Mouse (Mus musculus) 416B (cell line): ENCODE measurements around the gene Sympk.

ENCODE experiments used
- DNase-seq: peaks from one replicate; pipeline ENCODE4 v3.0.0; 2011; ENCODE audit warnings: low read depth

Gene Sympk

GRCm38 (mm10) chr7:19024096-19024506 is at the start of gene Sympk:
TSS of gene Sympk (plus strand) at chr7:19024377.
- peak; percentile 93 for DNase-seq

- peak; percentile 57 for DNase-seq
Measured at GRCm38 (mm10) chr7:18978381-18978780, 45.8 kb upstream of the Sympk start.

DNA sequence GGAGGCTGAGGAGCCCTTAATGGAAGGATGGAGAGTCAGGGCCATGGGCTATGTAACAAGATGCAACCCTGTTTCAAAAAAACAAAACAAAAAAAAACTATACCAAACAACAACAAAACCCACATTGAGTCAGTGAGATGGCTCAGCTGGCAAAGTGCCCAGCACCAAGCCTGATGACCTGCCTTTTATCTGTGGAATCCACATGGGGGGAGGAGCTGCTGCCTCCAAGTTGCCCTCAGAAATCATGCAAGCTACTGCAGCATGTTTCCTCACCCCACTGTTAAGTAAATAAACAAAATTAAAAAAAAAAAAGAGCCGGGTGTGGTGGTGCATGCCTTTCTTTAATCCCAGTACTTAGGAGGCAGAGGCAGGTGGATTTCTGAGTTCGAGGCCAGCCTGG is 37.7 kb upstream of the Sympk start:
- DNase-seq = peak; percentile 62

DNA sequence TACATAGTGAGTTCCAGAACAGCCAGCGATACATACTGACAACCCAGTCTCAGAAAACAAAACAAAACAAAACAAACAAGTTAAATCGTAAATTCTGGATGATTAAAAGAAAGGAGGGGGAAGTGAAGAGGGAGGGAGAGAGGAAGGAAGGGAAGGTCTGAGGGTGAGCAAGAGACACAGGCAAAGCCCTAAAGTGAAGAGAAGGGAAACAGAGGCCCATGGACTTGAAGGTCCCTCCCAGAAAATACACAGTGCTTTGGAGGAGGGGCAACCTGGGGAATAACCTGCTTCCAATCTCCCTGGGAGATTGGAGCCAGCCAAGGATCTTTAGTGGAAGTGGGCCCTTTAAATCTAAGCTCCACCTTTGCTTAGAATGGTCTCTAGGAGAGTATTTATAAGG is 37.1 kb upstream of the Sympk start, which contains the start of gene Nanos2:
Nanos2 (plus strand) TSS at position 301 of the 400 bp plus-strand sequence.
- DNase-seq = no peak

DNA sequence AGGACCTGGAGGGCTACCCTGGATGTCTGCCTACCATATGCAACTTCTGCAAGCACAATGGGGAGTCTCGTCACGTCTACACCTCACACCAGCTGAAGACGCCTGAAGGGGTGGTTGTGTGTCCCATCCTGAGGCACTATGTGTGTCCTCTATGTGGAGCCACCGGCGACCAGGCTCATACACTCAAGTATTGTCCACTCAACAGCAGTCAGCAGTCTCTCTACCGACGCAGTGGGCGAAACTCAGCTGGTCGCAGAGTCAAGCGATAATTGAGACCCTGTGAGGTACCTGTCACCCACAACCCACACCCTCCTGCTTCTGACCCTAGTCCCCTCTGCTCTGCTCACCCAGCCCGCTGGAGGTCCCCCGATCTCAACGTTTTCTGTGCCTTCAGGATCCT is 36.4 kb upstream of the Sympk start:
- no peak for DNase-seq

DNA sequence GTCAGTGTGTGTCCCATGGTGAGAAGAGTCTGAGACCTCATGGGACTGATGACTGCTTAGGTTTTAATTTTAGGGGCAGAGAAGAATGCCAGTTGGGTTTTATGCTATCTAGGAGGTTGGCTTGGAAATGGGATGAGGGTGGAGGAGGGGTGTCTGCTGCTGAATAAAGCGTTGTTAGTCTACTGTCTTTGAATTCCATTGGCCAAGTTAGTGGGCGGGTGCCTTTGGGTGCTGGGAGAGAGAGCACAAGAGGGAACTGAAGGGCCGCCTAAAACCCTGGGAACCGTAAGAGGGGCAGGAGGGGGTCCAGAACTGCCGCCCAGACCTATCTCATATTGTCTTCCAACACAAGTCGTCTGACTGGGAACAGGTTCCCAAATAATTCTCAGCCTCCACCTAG is 35.4 kb upstream of the Sympk start:
- no peak for DNase-seq

DNA sequence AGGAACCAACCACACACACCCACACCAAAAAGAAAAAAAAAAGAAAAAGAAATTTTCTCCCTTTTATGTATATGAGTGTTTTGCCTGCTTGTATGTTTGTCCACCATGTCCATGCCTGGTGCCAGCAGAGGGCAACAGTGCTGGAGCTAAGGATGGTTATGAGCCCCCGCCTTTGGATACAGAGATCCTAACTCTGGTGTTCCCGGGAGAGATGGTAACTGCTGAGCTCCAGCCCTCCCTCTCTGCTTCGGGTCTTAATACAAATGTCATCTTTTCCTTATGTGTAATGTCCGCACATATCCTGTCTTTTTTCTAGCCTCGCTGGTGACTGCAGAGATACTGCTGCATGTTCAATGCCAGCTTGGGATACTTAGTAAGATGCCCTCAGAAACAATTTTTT is 34.2 kb upstream of the Sympk start:
- peak; percentile 18 for DNase-seq

- DNase-seq = peak; percentile 100
Measured at GRCm38 (mm10) chr7:18990601-18991295, 33.4 kb upstream of the Sympk start, which contains the start of gene Mypop. TSS of gene Mypop (plus strand) at chr7:18991245.

GRCm38 (mm10) chr7:18991660-18992293 is 32.4 kb upstream of the Sympk start:
- no peak for DNase-seq

GRCm38 (mm10) chr7:18992294-18992675 is 31.9 kb upstream of the Sympk start:
- no peak for DNase-seq

- DNase-seq = no peak
Measured at GRCm38 (mm10) chr7:18993036-18993435, 31.1 kb upstream of the Sympk start.

GRCm38 (mm10) chr7:18998835-18999234 is 25.3 kb upstream of the Sympk start:
- peak; percentile 15 for DNase-seq

DNA sequence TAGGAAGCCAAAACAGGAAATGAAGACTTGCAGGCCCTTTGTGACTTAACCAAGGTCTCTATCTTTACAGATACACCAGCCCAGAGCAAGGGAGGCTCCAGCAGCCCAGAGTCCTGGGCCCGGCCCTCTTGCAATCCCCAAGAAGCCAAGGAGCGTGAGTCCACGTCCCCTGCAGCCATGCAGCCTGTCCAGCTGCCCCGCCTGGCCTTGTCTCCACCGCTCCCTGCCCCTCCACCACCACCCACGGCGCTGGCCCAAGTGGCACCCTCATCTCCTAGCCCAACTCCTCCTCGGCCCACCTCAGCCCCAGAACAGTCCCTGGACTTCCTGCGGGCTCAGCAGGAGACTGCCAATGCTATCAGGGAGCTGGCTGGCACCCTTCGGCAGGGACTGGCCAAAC is 23.8 kb upstream of the Sympk start:
- DNase-seq = no peak

DNA sequence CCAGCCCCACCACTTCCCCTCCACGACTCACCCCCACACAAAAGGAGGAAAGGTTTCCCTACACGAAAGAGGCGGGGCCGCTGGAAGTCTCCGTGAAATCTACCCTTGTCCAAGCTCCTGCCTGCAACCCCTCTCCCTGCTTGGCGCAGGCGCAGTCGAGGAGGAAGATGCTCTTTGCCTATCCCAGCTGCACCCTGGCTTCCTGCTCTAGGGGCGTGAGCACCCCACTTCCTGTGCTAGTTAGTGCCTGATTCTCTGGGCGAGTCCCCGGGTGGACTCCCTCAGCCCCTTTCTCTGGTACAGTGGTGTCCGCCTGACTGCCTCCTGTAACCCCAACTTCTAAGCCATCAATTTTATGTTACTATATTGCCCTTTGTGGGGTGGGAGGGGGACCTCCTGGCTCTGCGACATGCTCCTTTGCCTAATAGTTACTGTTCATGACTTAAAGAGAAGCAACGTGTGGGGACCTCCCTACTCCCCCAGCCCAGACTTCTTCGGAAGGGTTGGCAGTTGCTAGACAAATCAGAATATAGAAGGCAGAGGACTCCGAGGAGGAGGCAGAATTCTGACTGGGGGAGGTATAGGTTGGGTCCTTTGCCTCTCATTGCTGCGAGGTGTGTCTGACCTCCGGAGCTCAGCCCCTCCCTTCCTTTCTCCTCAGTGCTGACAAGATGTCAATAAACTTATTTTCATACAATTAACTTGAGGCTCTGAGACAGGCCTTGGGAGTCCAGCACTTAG is 22.9 kb upstream of the Sympk start:
- peak; percentile 81 for DNase-seq

DNA sequence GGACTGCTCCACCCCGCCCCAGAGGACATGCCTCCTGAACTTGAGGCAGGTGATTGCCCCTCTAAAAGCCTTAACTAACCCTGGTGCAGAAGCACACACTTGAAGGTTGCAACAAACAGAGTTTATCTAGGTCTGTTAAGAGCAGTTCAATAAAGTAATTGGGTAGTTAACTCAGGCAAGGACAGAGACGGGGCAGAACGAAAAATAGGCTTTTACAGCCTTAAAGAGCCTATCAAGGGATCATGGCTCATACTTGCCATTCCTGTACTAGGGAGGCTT is 22.4 kb upstream of the Sympk start:
- no peak for DNase-seq

DNA sequence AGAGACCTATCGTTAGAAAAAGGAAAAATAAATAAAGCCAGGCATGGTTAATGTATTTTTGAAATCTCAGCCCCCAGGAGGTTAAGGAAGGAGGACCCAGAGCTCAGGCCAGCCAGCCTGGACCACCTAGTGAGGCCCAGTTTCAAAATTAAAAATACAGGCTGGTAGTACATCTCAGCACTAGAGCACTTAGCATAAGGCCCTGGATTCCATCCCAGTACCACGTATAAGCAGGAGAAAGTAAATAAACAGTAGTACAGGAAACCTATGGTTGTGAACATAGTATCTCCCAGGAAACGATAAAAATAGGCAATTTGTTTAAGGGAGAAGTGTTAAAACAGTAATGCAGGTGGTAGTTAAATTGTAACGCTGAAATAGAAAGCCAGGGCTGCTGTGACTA is 22.1 kb upstream of the Sympk start:
- DNase-seq = peak; percentile 12

GRCm38 (mm10) chr7:19002848-19003498 is 21.2 kb upstream of the Sympk start:
- DNase-seq = peak; percentile 97

DNA sequence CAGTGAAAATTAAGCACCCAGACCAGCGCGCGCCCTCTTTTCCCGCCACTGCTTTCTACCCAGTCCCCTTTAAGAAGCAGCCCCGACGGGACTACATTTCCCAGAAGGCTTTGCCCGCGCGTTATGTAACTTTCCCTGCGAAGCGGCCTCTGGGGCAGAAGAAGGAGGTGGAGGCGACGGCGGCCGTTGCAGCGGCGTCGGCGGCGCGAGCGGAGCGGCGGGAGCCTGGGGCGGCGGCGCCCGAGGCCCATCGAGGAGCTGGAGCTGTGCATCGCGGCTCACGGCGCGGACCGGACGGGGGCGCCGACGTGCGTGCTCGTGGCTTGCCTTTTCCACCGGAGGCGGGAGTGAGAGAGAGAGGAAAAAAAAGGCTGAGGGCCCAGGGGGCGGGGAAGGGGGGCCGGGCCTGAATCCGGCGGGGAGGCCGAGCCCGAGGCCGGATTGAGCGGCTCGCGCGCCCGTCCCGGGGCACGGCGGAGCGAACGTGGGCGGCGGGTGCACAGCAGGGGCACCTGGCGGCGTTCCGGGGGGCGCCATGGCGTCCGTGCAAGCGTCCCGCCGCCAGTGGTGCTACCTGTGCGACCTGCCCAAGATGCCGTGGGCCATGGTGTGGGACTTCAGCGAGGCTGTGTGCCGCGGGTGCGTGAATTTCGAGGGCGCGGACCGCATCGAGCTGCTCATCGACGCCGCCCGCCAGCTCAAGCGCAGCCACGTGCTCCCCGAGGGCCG is 20.1 kb upstream of the Sympk start, which contains the start of gene Irf2bp1:
Irf2bp1 (plus strand) TSS at position 143 of the 729 bp plus-strand sequence.
- peak; percentile 95 for DNase-seq

DNA sequence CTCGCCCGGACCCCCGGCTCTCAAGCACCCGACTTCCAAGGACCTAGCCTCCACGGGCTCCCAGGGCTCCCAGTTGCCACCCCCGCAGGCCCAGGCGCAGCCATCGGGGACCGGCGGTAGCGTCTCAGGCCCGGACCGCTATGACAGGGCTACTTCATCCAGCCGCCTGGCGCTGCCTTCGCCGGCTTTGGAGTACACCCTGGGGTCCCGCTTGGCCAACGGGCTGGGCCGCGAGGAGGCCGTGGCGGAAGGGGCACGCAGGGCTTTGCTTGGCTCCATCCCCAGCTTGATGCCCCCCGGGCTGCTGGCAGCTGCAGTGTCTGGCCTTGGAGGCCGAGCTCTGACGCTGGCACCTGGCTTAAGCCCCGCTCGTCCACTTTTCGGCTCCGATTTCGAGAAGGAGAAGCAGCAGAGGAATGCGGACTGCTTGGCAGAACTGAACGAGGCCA is 19.5 kb upstream of the Sympk start:
- DNase-seq = no peak

DNA sequence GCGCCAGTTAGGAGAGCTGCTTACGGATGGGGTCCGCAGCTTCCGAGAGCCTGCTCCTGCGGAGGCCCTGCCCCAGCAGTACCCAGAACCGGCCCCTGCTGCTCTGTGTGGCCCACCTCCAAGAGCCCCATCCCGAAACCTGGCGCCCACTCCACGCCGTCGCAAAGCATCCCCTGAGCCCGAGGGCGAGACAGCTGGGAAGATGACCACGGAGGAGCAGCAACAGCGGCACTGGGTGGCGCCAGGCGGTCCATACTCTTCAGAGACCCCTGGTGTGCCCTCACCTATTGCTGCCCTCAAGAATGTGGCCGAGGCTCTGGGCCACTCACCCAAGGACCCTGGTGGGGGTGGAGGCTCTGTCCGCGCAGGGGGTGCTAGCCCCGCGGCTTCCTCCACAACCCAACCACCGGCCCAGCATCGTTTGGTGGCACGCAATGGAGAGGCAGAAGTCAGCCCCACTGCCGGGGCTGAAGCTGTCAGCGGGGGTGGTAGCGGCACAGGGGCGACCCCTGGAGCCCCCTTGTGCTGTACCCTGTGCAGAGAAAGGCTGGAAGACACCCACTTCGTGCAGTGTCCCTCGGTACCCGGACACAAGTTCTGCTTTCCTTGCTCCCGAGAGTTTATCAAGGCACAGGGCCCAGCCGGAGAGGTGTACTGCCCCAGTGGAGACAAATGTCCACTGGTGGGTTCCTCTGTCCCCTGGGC is 18.6 kb upstream of the Sympk start:
- DNase-seq = no peak

DNA sequence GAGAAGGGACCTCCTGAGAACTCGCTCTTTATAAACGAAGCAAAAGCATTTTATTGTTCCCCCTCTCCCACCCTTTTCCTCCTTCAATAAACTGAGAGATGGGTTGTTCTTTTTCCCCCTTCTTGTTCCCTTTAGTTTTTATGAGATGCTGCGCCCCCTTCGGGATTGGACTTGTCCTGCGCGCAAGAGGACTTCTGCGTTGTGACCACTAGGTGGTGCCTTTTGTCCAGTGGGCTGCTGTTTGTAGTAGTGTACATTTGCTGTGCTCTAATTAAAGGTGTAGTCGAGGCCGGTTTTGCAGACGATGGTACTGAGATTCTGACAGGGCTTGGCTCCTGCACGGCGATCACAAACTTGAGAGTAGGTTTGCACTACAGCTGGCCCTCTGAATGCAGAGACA is 17.7 kb upstream of the Sympk start:
- DNase-seq = peak; percentile 93
